Mouse (Mus musculus) C2C12 (cell line): Measurements from ENCODE around the gene Gjb2. TPM values are rescaled to one million over a fixed set of nuclear protein-coding genes. Genes with fewer than 3 reads are reported as not detected.

Experiments used
- H3K27me3 ChIP-seq: one replicate; pipeline ENCODE4 v1.6.1; 2011; ENCODE audit not compliant: control insufficient read depth, insufficient read depth, insufficient read length
- H3K36me3 ChIP-seq: one replicate; pipeline ENCODE4 v1.6.1; 2011; ENCODE audit not compliant: control insufficient read depth, insufficient read depth
- H3K4me3 ChIP-seq: one replicate; pipeline ENCODE4 v1.5.1; 2011; ENCODE audit warnings: mild to moderate bottlenecking, control low read depth; ENCODE audit not compliant: poor library complexity, insufficient read depth, severe bottlenecking
- H3K79me2 ChIP-seq: one replicate; pipeline ENCODE4 v1.6.1; 2011; ENCODE audit not compliant: control insufficient read depth, insufficient read depth
- H3K79me3 ChIP-seq: one replicate; pipeline ENCODE4 v1.6.1; 2011; ENCODE audit warnings: low read depth, control low read depth
- H3ac ChIP-seq: one replicate; pipeline ENCODE3; 2011; ENCODE audit warnings: low read depth; ENCODE audit not compliant: control insufficient read depth, insufficient read length
- CEBPB ChIP-seq: IDR thresholded peaks from one replicate; pipeline ENCODE4 v1.6.1; 2011; ENCODE audit warnings: low read depth, mild to moderate bottlenecking, control low read depth, moderate library complexity
- CTCF ChIP-seq: IDR thresholded peaks from one replicate; pipeline ENCODE4 v1.5.1; 2011; ENCODE audit not compliant: control insufficient read depth, insufficient read depth, insufficient read length
- FOSL1 ChIP-seq: IDR thresholded peaks from one replicate; pipeline ENCODE4 v1.8.0; 2011; ENCODE audit warnings: mild to moderate bottlenecking, low read length; ENCODE audit not compliant: poor library complexity, insufficient read depth, severe bottlenecking
- MAX ChIP-seq: IDR thresholded peaks from one replicate; pipeline ENCODE4 v1.6.1; 2011; ENCODE audit warnings: mild to moderate bottlenecking, control low read depth
- MYOD1 ChIP-seq: IDR thresholded peaks from one replicate; pipeline ENCODE4 v1.6.1; 2011; ENCODE audit warnings: low read depth; ENCODE audit not compliant: control insufficient read depth, insufficient read length
- MYOG ChIP-seq: IDR thresholded peaks from one replicate; pipeline ENCODE4 v1.6.1; 2011; ENCODE audit not compliant: control insufficient read depth, insufficient read length; ENCODE audit errors: extremely low read depth
- USF1 ChIP-seq: IDR thresholded peaks from one replicate; pipeline ENCODE4 v1.6.1; 2011; ENCODE audit warnings: low read depth, mild to moderate bottlenecking, control low read depth, moderate library complexity
- polyA plus RNA-seq: library from polyadenylated mRNA; unstranded; fragments of >200 nt; fragmentation: generic; extraction: Trizol; gene quantifications from one replicate; pipeline ENCODE4 v1.2.1, GENCODE M21; 2012; ENCODE audit warnings: missing spikeins

The Gjb2 gene
- polyA plus RNA-seq, 1 experiment = not detected

DNA sequence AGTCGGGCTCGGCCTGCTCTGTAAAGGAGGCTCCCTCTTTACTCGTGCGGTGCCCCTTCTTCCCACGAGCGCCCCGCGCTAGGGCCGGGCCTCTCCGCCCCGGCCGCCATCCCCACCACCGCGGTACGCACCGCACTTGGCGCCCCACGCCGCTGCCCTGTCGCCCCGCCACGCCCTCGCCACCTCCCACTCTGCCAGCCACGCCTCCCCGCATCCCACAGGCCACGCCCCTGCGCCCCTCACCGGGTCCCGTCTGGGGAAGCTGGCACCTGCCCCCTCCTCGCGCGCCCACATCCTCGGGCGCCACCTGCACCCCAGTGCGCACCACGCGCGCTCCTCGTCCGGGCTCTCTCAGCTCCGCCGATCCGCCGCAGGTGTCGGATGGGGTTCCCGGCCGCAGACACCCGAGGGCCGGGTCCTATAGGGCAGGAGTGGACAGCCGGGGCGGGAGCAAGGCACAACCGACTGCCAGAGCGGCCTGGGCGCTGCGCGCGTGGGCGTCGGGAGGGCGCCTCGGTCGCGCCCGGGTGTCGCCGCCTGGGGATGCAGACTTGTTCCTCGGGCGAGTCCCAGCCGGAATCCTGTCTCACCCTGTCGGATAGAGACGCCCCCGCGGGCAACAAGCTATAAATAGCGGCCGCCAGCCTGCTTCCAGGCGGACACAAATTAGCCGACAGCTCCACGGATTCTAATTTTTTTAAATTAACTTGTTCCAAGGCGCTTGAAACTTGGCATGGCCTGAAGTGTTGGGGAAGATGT is 46.8 kb downstream of the Gjb2 start, which contains the start of gene Gja3:
Gene Gja3 (minus strand): TSS at position 538 of the 759 bp plus-strand sequence.
- Histone ChIP-seq H3K79me2 (no peaks in the 10 kb centered on the region), H3K36me3 (no peaks in the 10 kb centered on the region), H3K27me3 (peaks cover 6% of the 10 kb centered on the region), H3ac (no peak within 1 kb of the TSS), H3K79me3 (no peaks in the 10 kb centered on the region), H3K4me3 (no peak within 1 kb of the TSS)
- TF ChIP-seq USF1 = no peak
- no peak for TF ChIP-seq MYOD1
- no peak for TF ChIP-seq MYOG
- TF ChIP-seq CTCF = no peak
- TF ChIP-seq MAX = no peak
- TF ChIP-seq FOSL1 = no peak
- no peak for TF ChIP-seq CEBPB

DNA sequence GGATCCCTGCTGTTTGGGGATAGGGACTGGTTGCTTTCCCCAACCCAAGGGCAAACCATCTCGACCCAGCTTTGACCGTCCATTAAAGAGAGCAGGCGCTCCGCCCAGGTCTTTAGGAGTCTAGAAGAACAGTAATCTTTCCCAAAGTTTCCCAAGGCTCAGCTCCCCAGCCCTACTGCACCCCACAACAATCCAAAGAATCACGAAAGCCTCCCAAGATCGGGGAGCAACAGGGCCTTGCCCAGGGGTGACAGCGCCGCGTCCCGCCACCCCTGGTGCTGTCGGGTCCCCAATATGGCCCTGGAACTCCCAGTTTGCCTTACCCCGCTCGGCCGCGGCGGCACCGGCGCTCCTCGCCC is 47.3 kb downstream of the Gjb2 start:
- TF ChIP-seq FOSL1 = no peak
- TF ChIP-seq CTCF = no peak
- no peak for TF ChIP-seq MYOD1
- no peak for TF ChIP-seq CEBPB
- TF ChIP-seq MYOG = no peak
- TF ChIP-seq MAX = no peak
- TF ChIP-seq USF1 = no peak
- peaks cover 6% of the 10 kb centered on the region for H3K27me3 ChIP-seq
- no peaks in the 10 kb centered on the region for H3K36me3 ChIP-seq
- H3K79me3 ChIP-seq = no peaks in the 10 kb centered on the region
- H3ac ChIP-seq = no peak overlapping the region
- H3K4me3 ChIP-seq = no peak overlapping the region
- no peaks in the 10 kb centered on the region for H3K79me2 ChIP-seq

DNA sequence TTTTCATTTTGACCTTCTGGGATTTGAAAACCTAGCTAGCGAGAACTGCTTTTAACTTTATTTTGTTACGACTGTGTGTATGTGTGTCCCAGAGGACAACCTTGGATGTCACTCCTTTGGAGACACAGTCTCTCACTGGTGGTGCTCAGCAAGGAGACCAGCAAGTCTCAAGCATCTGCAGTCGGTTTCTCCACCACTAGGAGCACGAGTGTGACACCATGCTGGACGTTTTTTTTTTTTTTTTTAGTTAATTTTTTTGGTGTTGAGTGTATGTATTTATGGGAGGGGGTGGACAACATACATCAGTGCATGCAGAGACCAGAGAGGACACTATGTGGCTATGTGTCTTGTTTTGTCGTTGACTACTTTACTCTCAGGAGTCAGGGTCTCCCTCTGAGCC is 51.8 kb downstream of the Gjb2 start:
- H3K36me3 ChIP-seq = no peaks in the 10 kb centered on the region
- no peaks in the 10 kb centered on the region for H3K79me2 ChIP-seq
- no peak overlapping the region for H3K4me3 ChIP-seq
- TF ChIP-seq CEBPB (no peak), CTCF (no peak), MAX (no peak), FOSL1 (no peak), MYOD1 (no peak), MYOG (no peak), USF1 (no peak)
- H3K79me3 ChIP-seq = no peaks in the 10 kb centered on the region
- no peak overlapping the region for H3ac ChIP-seq
- H3K27me3 ChIP-seq = peaks cover 5% of the 10 kb centered on the region

Other genes with a start within 250 kb of the Gjb2 start
- gene Zmym2, start 218.0 kb downstream of the Gjb2 start, polyA plus RNA-seq = 6.4 TPM
- 7.1 TPM for gene Gja3, start 46.6 kb downstream of the Gjb2 start, polyA plus RNA-seq
- gene Gm4491, start 11.2 kb upstream of the Gjb2 start, polyA plus RNA-seq = not detected
- gene Gjb6, start 28.9 kb upstream of the Gjb2 start, polyA plus RNA-seq = not detected